Mouse (Mus musculus): Measurements from ENCODE around the gene Spats2.

- no peak for TF ChIP-seq GATA1 (IDR thresholded peaks at IDR 0.05; ENCODE audit: low read length)
- TF ChIP-seq TAL1 (IDR thresholded peaks at IDR 0.05; ENCODE audit: low read length): no peak
Observed at GRCm38 (mm10) chr15:99099984-99100383, 25.7 kb upstream of the Spats2 start.

Data from erythroblast, embryonic 14.5 days (primary cell).